In genomic region chr19:29696309-29696708, GRCm38 (mm10) we compare ENCODE assay signal across 22 mouse cellular contexts. TPM values are rescaled to one million over a fixed set of nuclear protein-coding genes. Genes with fewer than 3 reads are reported as not detected.
"Had no signal": no experiment of that assay in that cellular context is flagged by ENCODE, and none has a peak within 500 bp of the region (broad histone marks: within the 10 kb centered on the region; RNA-seq: fewer than 3 reads in every experiment).

No protein-coding gene starts in this region.

- H3K9ac ChIP-seq: neural tube, embryonic 12.5 days; neural tube, embryonic 13.5 days; neural tube, embryonic 15.5 days; stomach, embryonic 15.5 days had no signal

- H3K9me3 ChIP-seq: neural tube, embryonic 12.5 days; neural tube, embryonic 13.5 days; neural tube, embryonic 15.5 days; stomach, embryonic 15.5 days had no signal

- DNase-seq: retina, postnatal 1 day; right cerebral cortex, postnatal 14 days; right cerebral cortex, postnatal 4 days; spleen, adult 18-20 months; thymus, adult 18-20 months; thymus, adult 2 months; thymus, postnatal 14 days; thymus, postnatal 25 days; thymus, postnatal 36 days; thymus, postnatal 4 days had no signal

- H3K27ac ChIP-seq: neural tube, embryonic 12.5 days; neural tube, embryonic 13.5 days; neural tube, embryonic 15.5 days; stomach, embryonic 15.5 days; stomach, postnatal 0 days had no signal

- H3K4me1 ChIP-seq: neural tube, embryonic 12.5 days; neural tube, embryonic 13.5 days; neural tube, embryonic 15.5 days; stomach, embryonic 15.5 days had no signal

- H3K36me3 ChIP-seq: neural tube, embryonic 12.5 days; neural tube, embryonic 13.5 days; neural tube, embryonic 15.5 days; stomach, embryonic 15.5 days had no signal

- H3K27me3 ChIP-seq: neural tube, embryonic 12.5 days; neural tube, embryonic 13.5 days; neural tube, embryonic 15.5 days; stomach, embryonic 15.5 days had no signal

- H3K4me3 ChIP-seq: neural tube, embryonic 12.5 days; neural tube, embryonic 13.5 days; neural tube, embryonic 15.5 days; stomach, embryonic 15.5 days had no signal

RNA-seq across cellular contexts. Expression of gene Mlana, which starts 1.3 kb away (rescaled TPM):
- total RNA-seq: neutrophil, adult 5-6 weeks had no signal
- polyA plus RNA-seq: neural tube, embryonic 12.5 days; neural tube, embryonic 13.5 days; neural tube, embryonic 14.5 days; neural tube, embryonic 15.5 days; small intestine, adult 2 months; stomach, embryonic 14.5 days; stomach, embryonic 15.5 days; stomach, embryonic 16.5 days; stomach, postnatal 0 days; testis, adult 2 months; thymus, postnatal 0 days had no signal
